Mouse (Mus musculus): ENCODE data around the gene Tmem131. TPM values are rescaled to one million over a fixed set of nuclear protein-coding genes. Genes with fewer than 3 reads are reported as not detected.
"Not testable (repeated sequence)": the region's sequence is repeated elsewhere in the genome, so short reads cannot be mapped to it uniquely, and the experiment has no call there.

The Tmem131 gene
- polyA plus RNA-seq, 1 experiment from 2014 or later: 9.0 TPM

DNA sequence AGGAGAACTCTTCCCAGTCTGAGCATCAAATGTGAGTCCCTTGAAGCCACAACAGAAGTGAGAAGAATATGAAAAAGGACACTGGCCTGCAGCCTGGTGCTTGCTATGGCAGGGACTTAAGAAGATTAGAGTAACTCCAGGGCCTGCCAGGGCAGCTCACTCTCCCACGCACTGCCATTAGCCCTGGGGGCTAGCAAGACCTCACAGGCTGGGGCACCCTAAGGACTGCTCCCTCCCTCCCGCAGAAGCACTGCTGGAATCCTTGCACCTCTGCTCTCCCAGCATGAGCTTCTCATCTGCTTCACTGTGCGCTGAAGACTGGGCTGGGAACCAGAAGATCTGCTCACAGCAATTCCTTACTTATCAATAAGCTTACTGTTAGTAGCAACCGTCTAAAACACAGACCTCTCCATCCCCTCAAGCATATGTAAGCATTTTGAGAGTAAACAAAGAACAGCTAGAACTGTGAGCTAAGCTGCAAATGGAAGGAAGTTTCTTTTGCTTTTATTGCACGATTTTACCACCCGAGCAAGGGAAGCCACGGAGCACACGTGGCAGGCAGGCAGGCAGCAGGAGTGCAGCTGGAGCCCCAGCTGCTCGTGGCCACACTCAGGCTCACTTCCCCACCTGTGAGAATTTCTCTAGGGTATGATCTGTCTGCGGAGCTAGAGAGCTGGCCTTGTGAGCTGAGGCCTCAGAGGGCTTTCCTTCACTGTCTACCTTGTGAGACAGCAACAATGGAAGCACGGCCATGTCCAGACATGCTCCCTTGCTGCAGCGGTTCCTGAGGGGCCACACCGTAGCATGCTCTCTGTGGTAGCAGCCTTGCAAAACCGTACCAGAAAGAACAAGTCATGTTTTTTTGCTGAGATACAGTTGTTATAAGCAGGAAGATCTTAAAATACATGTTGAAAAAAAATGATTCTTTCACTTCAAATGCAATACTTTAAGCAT is 112.3 kb downstream of the Tmem131 start:
- Histone ChIP-seq H3K27ac (ENCODE audit: low read length) (peak overlapping the region; percentile 65), H3K4me2 (ENCODE audit: low read depth, low read length) (no peak overlapping the region), H3K36me3 (ENCODE audit: control insufficient read depth, insufficient read depth) (peaks cover 36% of the 10 kb centered on the region)

DNA sequence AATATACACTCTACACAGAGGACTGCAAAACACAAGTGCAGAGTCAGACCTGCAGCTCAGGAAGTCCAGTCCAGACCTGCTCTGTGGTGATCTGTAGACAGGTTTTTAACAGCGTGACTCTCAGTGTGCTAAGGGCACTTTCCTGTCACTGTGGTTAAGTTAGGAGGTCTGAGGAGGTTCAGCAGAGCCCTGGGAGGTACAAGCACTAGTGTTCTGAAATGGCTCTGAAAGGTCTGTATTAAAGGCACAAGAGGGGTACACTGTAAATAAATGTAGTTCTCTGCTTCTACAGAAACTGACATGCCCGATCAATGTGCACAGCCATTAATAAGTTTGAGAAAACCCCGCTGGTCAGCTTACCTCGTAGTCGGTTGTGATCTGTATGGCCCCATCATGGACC is 119.1 kb downstream of the Tmem131 start:
- WGBS: 90% methylated on average over 5 of the region's 5 CpGs
- no peak overlapping the region for H3K27ac ChIP-seq (ENCODE audit: low read length)
- ATAC-seq (replicated peaks; ENCODE audit: extremely low read depth, insufficient read depth, low FRiP score): no peak
- no peaks in the 10 kb centered on the region for H3K4me1 ChIP-seq (ENCODE audit: control insufficient read depth, insufficient read depth, low read length)
- H3K9me3 ChIP-seq (replicated peaks; ENCODE audit: control insufficient read depth, low read length): no peaks in the 10 kb centered on the region
- H3K27me3 ChIP-seq (ENCODE audit: control insufficient read depth, insufficient read depth, low read length): no peaks in the 10 kb centered on the region
- H3K36me3 ChIP-seq (ENCODE audit: control insufficient read depth, insufficient read depth): peaks cover 46% of the 10 kb centered on the region
- no peak overlapping the region for H3K9ac ChIP-seq (ENCODE audit: low read length)
- no peak overlapping the region for H3K4me2 ChIP-seq (ENCODE audit: low read depth, low read length)
- no peak overlapping the region for H3K4me3 ChIP-seq (ENCODE audit: low read length)

More for the DNA sequence above, 112.3 kb downstream of the Tmem131 start:
- Histone ChIP-seq H3K9me3 (replicated peaks; ENCODE audit: control insufficient read depth, low read length) (no peaks in the 10 kb centered on the region), H3K4me3 (ENCODE audit: low read length) (no peak overlapping the region), H3K27me3 (ENCODE audit: control insufficient read depth, insufficient read depth, low read length) (no peaks in the 10 kb centered on the region), H3K4me1 (ENCODE audit: control insufficient read depth, insufficient read depth, low read length) (no peaks in the 10 kb centered on the region), H3K9ac (ENCODE audit: low read length) (no peak overlapping the region)
- ATAC-seq (replicated peaks; ENCODE audit: extremely low read depth, insufficient read depth, low FRiP score): peak; percentile 58; the same call in 1 of the 2 replicates
- 68% methylated on average over 14 of the region's 14 CpGs for WGBS

DNA sequence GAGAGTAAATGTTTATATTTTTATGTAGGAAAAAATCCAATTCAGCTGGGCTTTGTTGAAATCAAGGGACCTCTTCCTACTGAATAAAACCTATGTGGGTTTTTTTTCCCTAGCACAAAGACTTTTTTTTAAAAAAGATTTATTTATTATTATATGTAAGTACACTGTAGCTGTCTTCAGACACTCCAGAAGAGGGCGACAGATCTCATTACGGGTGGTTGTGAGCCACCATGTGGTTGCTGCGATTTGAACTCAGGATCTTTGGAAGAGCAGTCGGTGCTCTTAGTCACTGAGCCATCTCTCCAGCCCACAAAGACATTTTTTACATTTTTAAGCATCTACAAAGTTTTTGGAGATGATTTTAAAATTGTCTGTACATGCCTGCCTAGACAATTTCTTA is 121.5 kb downstream of the Tmem131 start:
- not testable (repeated sequence) for ATAC-seq (replicated peaks; ENCODE audit: extremely low read depth, insufficient read depth, low FRiP score); H3K4me1 ChIP-seq (ENCODE audit: control insufficient read depth, insufficient read depth, low read length); H3K4me2 ChIP-seq (ENCODE audit: low read depth, low read length); H3K9ac ChIP-seq (ENCODE audit: low read length); H3K27ac ChIP-seq (ENCODE audit: low read length); H3K4me3 ChIP-seq (ENCODE audit: low read length); H3K27me3 ChIP-seq (ENCODE audit: control insufficient read depth, insufficient read depth, low read length); H3K9me3 ChIP-seq (replicated peaks; ENCODE audit: control insufficient read depth, low read length)
- WGBS: 88% methylated on average over 4 of the region's 4 CpGs
- H3K36me3 ChIP-seq (ENCODE audit: control insufficient read depth, insufficient read depth): peaks cover 52% of the 10 kb centered on the region

DNA sequence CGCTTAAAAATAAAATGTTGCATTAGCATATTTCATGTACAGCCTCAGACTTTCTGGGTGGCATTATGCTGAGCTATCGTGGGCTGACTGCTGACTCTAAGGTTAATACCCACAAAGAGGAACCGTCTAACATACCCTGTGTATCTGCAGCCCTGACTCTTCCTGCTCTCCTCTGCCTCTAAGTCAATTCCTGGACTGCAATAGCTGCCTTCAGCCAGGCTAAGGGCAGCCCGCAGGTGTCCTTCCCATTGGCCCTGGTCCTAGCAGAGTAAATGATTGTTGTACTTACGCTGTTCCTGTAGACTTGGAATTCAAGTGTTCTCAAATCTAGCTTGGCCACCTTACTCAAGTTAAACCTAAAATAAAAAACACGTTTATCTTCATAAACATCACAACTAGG is 128.3 kb downstream of the Tmem131 start:
- ATAC-seq (replicated peaks; ENCODE audit: extremely low read depth, insufficient read depth, low FRiP score): no peak
- 87% methylated on average over 6 of the region's 6 CpGs for WGBS
- Histone ChIP-seq H3K4me2 (ENCODE audit: low read depth, low read length) (no peak overlapping the region), H3K27ac (ENCODE audit: low read length) (no peak overlapping the region), H3K27me3 (ENCODE audit: control insufficient read depth, insufficient read depth, low read length) (no peaks in the 10 kb centered on the region), H3K9me3 (replicated peaks; ENCODE audit: control insufficient read depth, low read length) (no peaks in the 10 kb centered on the region), H3K9ac (ENCODE audit: low read length) (no peak overlapping the region), H3K4me3 (ENCODE audit: low read length) (no peak overlapping the region), H3K4me1 (ENCODE audit: control insufficient read depth, insufficient read depth, low read length) (peaks cover 5% of the 10 kb centered on the region), H3K36me3 (ENCODE audit: control insufficient read depth, insufficient read depth) (peaks cover 46% of the 10 kb centered on the region)

DNA sequence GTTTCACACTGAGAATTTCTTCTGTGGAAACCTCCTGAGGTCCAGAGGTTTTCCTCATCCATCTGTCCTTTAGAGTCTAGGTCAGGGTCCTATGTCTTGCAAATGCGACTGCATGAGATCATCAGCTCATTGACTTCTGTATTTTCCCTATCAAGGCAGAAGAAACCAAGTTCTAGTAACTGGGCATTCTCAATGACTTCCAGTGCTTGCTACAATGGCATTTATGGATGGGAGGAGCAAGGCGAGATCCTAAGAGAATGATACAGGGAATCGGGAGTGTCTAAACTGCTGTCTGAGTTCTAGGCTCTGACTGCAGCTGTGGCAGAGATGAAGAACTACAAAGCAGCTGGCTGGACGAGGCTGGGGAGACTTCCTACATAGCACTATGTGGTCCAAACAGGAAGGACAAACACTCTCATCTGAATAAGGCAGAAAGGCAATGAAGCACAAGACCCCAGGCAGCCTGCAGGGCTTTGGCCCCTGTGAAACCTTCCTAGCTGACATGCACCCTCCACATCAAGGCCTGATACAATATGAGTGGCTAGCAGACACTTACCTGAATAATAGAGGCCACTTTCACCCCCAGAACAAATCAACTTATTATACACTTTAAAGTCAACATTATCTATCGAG is 129.1 kb downstream of the Tmem131 start:
- peaks cover 5% of the 10 kb centered on the region for H3K4me1 ChIP-seq (ENCODE audit: control insufficient read depth, insufficient read depth, low read length)
- ATAC-seq (replicated peaks; ENCODE audit: extremely low read depth, insufficient read depth, low FRiP score): no peak
- WGBS: 70% methylated on average over 5 of the region's 5 CpGs
- H3K27me3 ChIP-seq (ENCODE audit: control insufficient read depth, insufficient read depth, low read length): no peaks in the 10 kb centered on the region
- no peaks in the 10 kb centered on the region for H3K9me3 ChIP-seq (replicated peaks; ENCODE audit: control insufficient read depth, low read length)
- H3K27ac ChIP-seq (ENCODE audit: low read length): no peak overlapping the region
- no peak overlapping the region for H3K9ac ChIP-seq (ENCODE audit: low read length)
- no peak overlapping the region for H3K4me3 ChIP-seq (ENCODE audit: low read length)
- H3K4me2 ChIP-seq (ENCODE audit: low read depth, low read length): no peak overlapping the region
- peaks cover 49% of the 10 kb centered on the region for H3K36me3 ChIP-seq (ENCODE audit: control insufficient read depth, insufficient read depth)

DNA sequence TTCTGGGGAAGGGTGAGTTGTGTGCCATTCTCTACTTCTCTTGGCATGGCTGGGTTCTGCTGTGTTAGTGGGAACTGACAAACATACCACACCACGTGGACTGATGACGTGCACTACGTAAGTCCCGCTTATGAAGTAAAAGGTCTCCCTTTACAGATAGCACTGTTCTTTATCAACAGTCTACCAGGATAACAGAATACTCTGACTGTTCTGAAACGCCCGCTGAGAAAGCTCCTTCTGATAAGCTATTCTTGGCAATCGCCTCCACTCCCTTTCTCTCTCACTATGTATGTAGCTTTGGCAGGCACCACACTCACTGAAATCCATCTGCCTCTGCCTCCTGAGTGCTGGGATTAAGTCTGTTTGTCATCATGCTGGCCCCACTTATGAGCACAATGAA is 130.1 kb downstream of the Tmem131 start:
- Histone ChIP-seq H3K36me3 (ENCODE audit: control insufficient read depth, insufficient read depth) (peaks cover 49% of the 10 kb centered on the region), H3K9me3 (replicated peaks; ENCODE audit: control insufficient read depth, low read length) (no peaks in the 10 kb centered on the region), H3K9ac (ENCODE audit: low read length) (no peak overlapping the region), H3K4me2 (ENCODE audit: low read depth, low read length) (0 out of 2 replicates have a peak overlapping the region, but pooled peaks have one; percentile 1), H3K4me3 (ENCODE audit: low read length) (no peak overlapping the region), H3K4me1 (ENCODE audit: control insufficient read depth, insufficient read depth, low read length) (peaks cover 5% of the 10 kb centered on the region), H3K27ac (ENCODE audit: low read length) (peak overlapping the region; percentile 43), H3K27me3 (ENCODE audit: control insufficient read depth, insufficient read depth, low read length) (no peaks in the 10 kb centered on the region)
- WGBS: 29% methylated on average over 7 of the region's 7 CpGs
- peak; percentile 81 for ATAC-seq (replicated peaks; ENCODE audit: extremely low read depth, insufficient read depth, low FRiP score)

DNA sequence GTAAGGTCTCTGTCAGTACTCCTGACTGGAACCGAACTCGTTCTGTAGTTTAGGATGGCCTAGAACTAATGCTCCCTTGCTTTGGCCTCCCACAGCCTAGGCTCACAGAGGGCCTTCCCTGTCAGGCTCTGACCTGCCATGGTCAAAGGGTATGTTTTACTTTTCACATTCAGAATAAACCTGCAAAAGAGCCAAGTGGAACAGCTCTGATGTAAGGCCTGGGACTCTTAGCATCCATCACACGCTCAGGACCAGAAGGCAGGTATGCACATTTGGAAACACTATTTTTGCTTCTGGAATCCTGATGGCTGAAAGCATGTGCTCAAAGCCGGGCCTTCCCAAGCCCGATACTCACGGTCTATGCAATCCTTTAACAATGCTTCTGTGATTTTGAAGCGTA is 131.7 kb downstream of the Tmem131 start:
- 93% methylated on average over 7 of the region's 7 CpGs for WGBS
- Histone ChIP-seq H3K4me1 (ENCODE audit: control insufficient read depth, insufficient read depth, low read length) (peaks cover 5% of the 10 kb centered on the region), H3K9me3 (replicated peaks; ENCODE audit: control insufficient read depth, low read length) (no peaks in the 10 kb centered on the region), H3K27me3 (ENCODE audit: control insufficient read depth, insufficient read depth, low read length) (no peaks in the 10 kb centered on the region), H3K4me2 (ENCODE audit: low read depth, low read length) (no peak overlapping the region), H3K27ac (ENCODE audit: low read length) (no peak overlapping the region), H3K9ac (ENCODE audit: low read length) (no peak overlapping the region), H3K4me3 (ENCODE audit: low read length) (no peak overlapping the region), H3K36me3 (ENCODE audit: control insufficient read depth, insufficient read depth) (peaks cover 52% of the 10 kb centered on the region)
- ATAC-seq (replicated peaks; ENCODE audit: extremely low read depth, insufficient read depth, low FRiP score): no peak

DNA sequence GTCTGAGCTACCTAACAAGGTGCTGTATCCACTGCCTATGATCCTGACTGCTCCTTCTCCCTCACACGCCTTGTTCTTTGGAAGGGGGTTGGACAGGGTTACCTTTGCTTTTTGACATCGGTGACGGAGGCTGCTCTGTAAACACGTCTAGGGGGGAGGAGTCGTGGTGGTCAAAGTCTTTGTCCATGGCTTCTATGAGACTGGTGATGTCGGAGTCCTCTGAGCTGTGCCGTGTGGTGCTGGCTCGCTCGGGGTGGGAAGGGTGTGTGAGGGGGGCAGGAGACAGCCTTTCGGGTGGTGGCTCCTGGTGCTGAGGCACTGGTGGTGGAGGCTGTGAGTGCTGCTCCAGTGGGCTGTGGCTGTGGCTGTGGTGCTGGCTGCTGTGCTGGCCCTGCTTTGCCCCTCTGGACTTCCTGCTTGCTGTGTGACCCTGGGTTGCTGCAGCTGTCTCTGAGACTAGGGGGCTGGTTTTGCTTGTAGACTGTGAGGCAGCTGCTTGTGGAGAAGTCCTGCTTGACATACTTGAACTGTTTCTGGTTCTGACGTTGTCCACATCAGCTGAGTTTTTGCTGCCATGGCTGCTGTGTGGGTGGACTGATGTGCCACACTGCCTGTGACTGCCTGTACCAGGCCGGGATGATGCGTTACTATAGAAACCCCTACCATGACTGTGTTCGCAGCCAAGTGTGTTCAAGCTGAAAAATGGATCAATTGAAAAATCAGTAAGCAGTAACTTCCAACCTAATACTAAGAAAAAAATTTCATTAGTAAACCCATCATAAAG is 135.5 kb downstream of the Tmem131 start:
- no peak for ATAC-seq (replicated peaks; ENCODE audit: extremely low read depth, insufficient read depth, low FRiP score)
- Histone ChIP-seq H3K36me3 (ENCODE audit: control insufficient read depth, insufficient read depth) (peaks cover 53% of the 10 kb centered on the region), H3K9ac (ENCODE audit: low read length) (no peak overlapping the region), H3K27ac (ENCODE audit: low read length) (no peak overlapping the region), H3K4me1 (ENCODE audit: control insufficient read depth, insufficient read depth, low read length) (no peaks in the 10 kb centered on the region), H3K9me3 (replicated peaks; ENCODE audit: control insufficient read depth, low read length) (no peaks in the 10 kb centered on the region), H3K4me2 (ENCODE audit: low read depth, low read length) (no peak overlapping the region), H3K4me3 (ENCODE audit: low read length) (no peak overlapping the region), H3K27me3 (ENCODE audit: control insufficient read depth, insufficient read depth, low read length) (no peaks in the 10 kb centered on the region)
- WGBS: 92% methylated on average over 14 of the region's 14 CpGs

All from heart, embryonic 16.5 days (tissue).